Mouse (Mus musculus) lung, postnatal 36 days (tissue): ENCODE data around the gene Olfr547.

ENCODE experiments used
- DNase-seq: peaks from one replicate; pipeline ENCODE4 v3.0.0; 2022; ENCODE audit warnings: mixed read lengths

The Olfr547 gene

GRCm38 (mm10) chr7:102571142-102571541 is 36.6 kb downstream of the Olfr547 start, which contains the start of gene Olfr550:
TSS of gene Olfr550 (plus strand) at chr7:102571442.
- no peak for DNase-seq

- DNase-seq, result no peak
Observed at GRCm38 (mm10) chr7:102573174-102573830, 38.8 kb downstream of the Olfr547 start.

- DNase-seq, result no peak
Observed at GRCm38 (mm10) chr7:102575998-102576397, 41.4 kb downstream of the Olfr547 start.
